Mouse (Mus musculus) hindbrain, embryonic 15.5 days (tissue): Measurements from ENCODE around the gene Mtcl1. TPM values are rescaled to one million over a fixed set of nuclear protein-coding genes. Genes with fewer than 3 reads are reported as not detected.

Source experiments
- ATAC-seq: fragments of 200-750 bp; cut with Nextera tagmentation; 2 replicates; pipeline ENCODE4 v1.8.0; 2017; ENCODE audit warnings: low read depth, moderate number of reproducible peaks, moderate TSS enrichment; ENCODE audit not compliant: low FRiP score
- H3K27ac ChIP-seq: fragments of 300-500 bp; sonication (generic); replicated peaks from 2 replicates; pipeline ENCODE4 v1.5.1; 2015; ENCODE audit warnings: mild to moderate bottlenecking, inconsistent platforms
- H3K27me3 ChIP-seq: fragments of 300-500 bp; sonication (generic); 2 replicates; pipeline ENCODE4 v1.6.1; 2015; ENCODE audit warnings: control low read depth, inconsistent platforms
- H3K36me3 ChIP-seq: fragments of 300-500 bp; sonication (generic); 2 replicates; pipeline ENCODE4 v1.6.1; 2015; ENCODE audit warnings: control low read depth, inconsistent platforms
- H3K4me1 ChIP-seq: fragments of 300-500 bp; sonication (generic); replicated peaks from 2 replicates; pipeline ENCODE4 v1.6.1; 2015; ENCODE audit warnings: control low read depth, inconsistent platforms
- H3K4me2 ChIP-seq: fragments of 300-500 bp; sonication (generic); 2 replicates; pipeline ENCODE4 v1.6.1; 2015; ENCODE audit warnings: moderate library complexity, mild to moderate bottlenecking, inconsistent platforms
- H3K4me3 ChIP-seq: fragments of 300-500 bp; sonication (generic); 2 replicates; pipeline ENCODE4 v1.5.1; 2015; ENCODE audit warnings: mild to moderate bottlenecking, inconsistent platforms
- H3K9ac ChIP-seq: fragments of 300-500 bp; sonication (generic); 2 replicates; pipeline ENCODE4 v1.6.1; 2015; ENCODE audit warnings: inconsistent platforms
- H3K9me3 ChIP-seq: fragments of 300-500 bp; sonication (generic); 2 replicates; pipeline ENCODE4 v1.6.1; 2016; ENCODE audit warnings: control low read depth, inconsistent platforms
- WGBS: fragments of 180-500 bp; shearing (Covaris S2); methylation state at CpG from one replicate; pipeline ENCODE4 v1.1.7; 2015; 5-methylcytosine and 5-hydroxymethylcytosine counted together
- polyA plus RNA-seq: library from polyadenylated mRNA; unstranded; fragments of >200 nt; fragmentation: Nextera tagmentation; extraction: Ambion mirVana; gene quantifications from 2 replicates; pipeline ENCODE4 v1.2.1, GENCODE M21; 2015

Mtcl1 gene
- polyA plus RNA-seq, 1 experiment from 2014 or later = 38.8 TPM

- H3K4me3 ChIP-seq = no peak overlapping the region
- 32% methylated on average over 4 of the region's 4 CpGs for WGBS
- no peaks in the 10 kb centered on the region for H3K9me3 ChIP-seq
- H3K4me1 ChIP-seq = peaks cover 34% of the 10 kb centered on the region
- H3K4me2 ChIP-seq = peak overlapping the region; percentile 50
- peak overlapping the region; percentile 66 for H3K27ac ChIP-seq
- 0 out of 2 replicates have a peak overlapping the region, but pooled peaks have one; percentile 14 for H3K9ac ChIP-seq
- no peaks in the 10 kb centered on the region for H3K36me3 ChIP-seq
- H3K27me3 ChIP-seq = no peaks in the 10 kb centered on the region
- no peak for ATAC-seq
Measured at GRCm38 (mm10) chr17:66417748-66418147, 31.8 kb downstream of the Mtcl1 start.

GRCm38 (mm10) chr17:66417329-66417728 lies 32.2 kb downstream of the Mtcl1 start:
- Histone ChIP-seq H3K4me3 (peak overlapping the region; percentile 17), H3K9me3 (no peaks in the 10 kb centered on the region), H3K9ac (no peak overlapping the region), H3K27ac (peak overlapping the region; percentile 66), H3K4me2 (peak overlapping the region; percentile 50), H3K4me1 (peaks cover 38% of the 10 kb centered on the region), H3K27me3 (no peaks in the 10 kb centered on the region), H3K36me3 (no peaks in the 10 kb centered on the region)
- ATAC-seq = peak; percentile 35; the same call in 1 of the 2 replicates
- WGBS = 20% methylated on average over 5 of the region's 5 CpGs

- peak overlapping the region; percentile 50 for H3K4me2 ChIP-seq
- H3K27ac ChIP-seq = peak overlapping the region; percentile 66
- H3K4me3 ChIP-seq = peak overlapping the region; percentile 17
- peak; percentile 78 for ATAC-seq
- no peaks in the 10 kb centered on the region for H3K36me3 ChIP-seq
- H3K9me3 ChIP-seq = no peaks in the 10 kb centered on the region
- whole genome bisulfite sequencing = 16% methylated on average over 14 of the region's 14 CpGs
- no peaks in the 10 kb centered on the region for H3K27me3 ChIP-seq
- peaks cover 42% of the 10 kb centered on the region for H3K4me1 ChIP-seq
- H3K9ac ChIP-seq = no peak overlapping the region
Measured at GRCm38 (mm10) chr17:66416841-66417313, 32.7 kb downstream of the Mtcl1 start.

DNA sequence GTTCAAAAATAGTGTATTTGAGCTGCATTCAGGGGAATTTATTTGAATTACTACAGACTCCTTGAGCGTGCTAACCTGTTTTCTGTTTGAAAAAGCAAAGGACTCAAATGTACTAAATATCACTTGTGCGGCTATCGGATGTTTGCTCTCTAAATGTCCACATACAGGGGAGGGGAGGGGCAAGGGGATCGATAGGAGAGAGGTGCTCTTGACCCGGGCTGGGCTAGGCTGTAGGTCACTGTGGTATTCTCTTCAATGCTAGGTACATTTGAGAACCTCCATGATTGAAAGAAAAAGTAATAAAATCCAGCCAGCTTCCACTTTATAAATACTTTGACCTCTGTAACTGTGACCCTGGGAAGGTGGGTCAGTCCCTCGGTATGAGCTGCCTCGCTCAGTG lies 33.1 kb downstream of the Mtcl1 start:
- Histone ChIP-seq H3K4me1 (peaks cover 47% of the 10 kb centered on the region), H3K27ac (peak overlapping the region; percentile 66), H3K4me3 (no peak overlapping the region), H3K36me3 (no peaks in the 10 kb centered on the region), H3K9me3 (no peaks in the 10 kb centered on the region), H3K9ac (no peak overlapping the region), H3K27me3 (no peaks in the 10 kb centered on the region), H3K4me2 (peak overlapping the region; percentile 50)
- WGBS = 52% methylated on average over 7 of the region's 7 CpGs
- ATAC-seq = peak; percentile 3; the same call in 1 of the 2 replicates

DNA sequence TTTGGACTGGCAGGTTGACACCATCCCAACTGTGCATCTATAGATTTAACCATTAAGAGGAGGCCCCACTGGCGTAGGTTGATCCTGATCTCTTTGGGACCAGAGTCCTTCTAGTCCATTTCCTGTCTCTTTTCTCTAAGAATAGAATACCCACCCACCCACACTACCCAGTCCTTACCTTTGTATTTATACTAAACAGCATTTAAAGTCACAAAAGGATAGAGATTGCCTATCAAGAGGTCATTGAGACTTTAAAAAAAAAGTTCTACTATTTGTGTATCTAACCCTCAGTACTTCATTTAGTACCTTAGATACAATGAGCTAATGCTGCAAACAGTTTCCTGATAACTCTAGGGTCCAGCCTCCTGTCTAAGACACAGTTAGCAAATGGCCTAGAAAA lies 35.2 kb downstream of the Mtcl1 start:
- Histone ChIP-seq H3K4me2 (no peak overlapping the region), H3K4me3 (no peak overlapping the region), H3K9ac (no peak overlapping the region), H3K27ac (no peak overlapping the region), H3K36me3 (0 out of 2 replicates have a peak, but pooled peaks cover 4% of the 10 kb centered on the region), H3K27me3 (no peaks in the 10 kb centered on the region), H3K4me1 (peaks cover 54% of the 10 kb centered on the region), H3K9me3 (no peaks in the 10 kb centered on the region)
- ATAC-seq = no peak
- 92% methylated on average over 1 of the region's 1 CpGs for WGBS

DNA sequence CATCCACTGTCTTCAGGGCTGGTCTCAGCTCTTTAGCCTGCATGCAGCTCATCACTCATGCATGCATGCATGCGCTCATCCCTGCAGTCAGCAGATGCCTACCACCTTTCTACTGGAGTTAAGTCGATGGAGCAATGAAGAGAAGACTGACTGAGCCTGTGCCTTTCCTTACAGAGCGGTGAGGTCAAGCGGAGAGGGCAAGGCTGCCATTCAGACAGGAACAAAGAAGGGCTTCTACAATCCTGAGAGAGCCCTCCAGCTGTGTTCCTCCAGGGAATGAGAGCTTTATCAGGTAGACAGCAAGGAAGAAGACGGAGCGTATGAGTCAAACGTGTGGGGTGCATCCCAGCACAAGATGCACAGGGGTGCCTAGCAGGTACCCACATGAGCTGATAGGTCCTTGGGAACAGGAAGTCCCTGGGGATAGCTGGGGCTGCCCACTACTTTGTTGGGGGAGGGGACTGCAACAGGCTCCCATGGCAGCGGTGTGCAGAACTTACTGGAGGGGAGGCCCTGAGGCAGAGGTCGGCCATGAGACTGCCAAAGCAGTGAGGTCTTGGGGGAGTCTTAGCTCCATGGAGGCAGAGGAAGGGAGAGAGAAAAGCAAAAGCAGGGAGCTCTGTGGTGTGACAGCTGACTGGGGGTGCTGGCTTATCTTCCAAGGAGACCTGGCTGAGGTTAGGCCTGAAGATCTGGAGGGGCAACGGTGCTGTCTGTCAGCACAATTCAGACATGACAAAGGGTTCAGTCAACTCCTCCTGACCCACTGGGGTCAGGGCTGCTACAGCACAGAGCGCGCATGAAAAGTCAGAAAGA lies 37.2 kb downstream of the Mtcl1 start:
- Histone ChIP-seq H3K9ac (0 out of 2 replicates have a peak overlapping the region, but pooled peaks have one; percentile 4), H3K27ac (no peak overlapping the region), H3K4me1 (peaks cover 43% of the 10 kb centered on the region), H3K9me3 (no peaks in the 10 kb centered on the region), H3K4me2 (no peak overlapping the region), H3K27me3 (no peaks in the 10 kb centered on the region), H3K4me3 (no peak overlapping the region), H3K36me3 (0 out of 2 replicates have a peak, but pooled peaks cover 4% of the 10 kb centered on the region)
- WGBS = 22% methylated on average over 12 of the region's 12 CpGs
- peak; percentile 24; the same call in 1 of the 2 replicates for ATAC-seq

GRCm38 (mm10) chr17:66410884-66411426 lies 38.6 kb downstream of the Mtcl1 start:
- H3K27ac ChIP-seq = no peak overlapping the region
- no peak overlapping the region for H3K4me2 ChIP-seq
- H3K9ac ChIP-seq = no peak overlapping the region
- no peak overlapping the region for H3K4me3 ChIP-seq
- H3K4me1 ChIP-seq = peaks cover 40% of the 10 kb centered on the region
- 81% methylated on average over 11 of the region's 11 CpGs for WGBS
- ATAC-seq = no peak
- no peaks in the 10 kb centered on the region for H3K27me3 ChIP-seq
- no peaks in the 10 kb centered on the region for H3K9me3 ChIP-seq
- 0 out of 2 replicates have a peak, but pooled peaks cover 4% of the 10 kb centered on the region for H3K36me3 ChIP-seq

DNA sequence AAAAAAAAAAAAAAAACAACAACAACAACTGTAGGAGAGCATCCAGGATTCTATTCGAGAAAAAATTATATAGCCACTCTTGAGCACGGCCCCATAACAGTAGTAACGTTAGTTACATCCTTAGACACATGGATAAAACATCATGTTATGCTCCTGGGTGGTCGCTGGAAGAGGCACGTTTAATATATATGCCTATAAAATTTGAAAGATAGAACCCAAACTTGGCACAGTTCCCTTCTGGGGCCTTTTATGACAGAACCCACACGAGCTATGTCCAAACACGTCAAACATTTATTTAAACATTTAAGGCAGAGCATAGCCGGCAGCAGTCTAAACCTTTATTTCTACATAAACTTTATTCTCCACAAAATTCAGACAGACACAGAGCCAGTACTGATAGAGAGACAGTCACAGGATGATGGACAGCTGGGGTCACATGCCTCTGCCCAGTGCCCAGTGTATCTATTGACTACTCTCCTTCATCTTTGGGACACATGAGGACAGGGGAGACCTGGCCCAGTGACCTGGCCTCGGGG lies 40.4 kb downstream of the Mtcl1 start:
- no peak overlapping the region for H3K9ac ChIP-seq
- H3K36me3 ChIP-seq = 0 out of 2 replicates have a peak, but pooled peaks cover 4% of the 10 kb centered on the region
- H3K27ac ChIP-seq = no peak overlapping the region
- no peaks in the 10 kb centered on the region for H3K9me3 ChIP-seq
- H3K27me3 ChIP-seq = no peaks in the 10 kb centered on the region
- H3K4me1 ChIP-seq = peaks cover 51% of the 10 kb centered on the region
- H3K4me3 ChIP-seq = no peak overlapping the region
- ATAC-seq = no peak
- WGBS = 77% methylated on average over 9 of the region's 9 CpGs
- no peak overlapping the region for H3K4me2 ChIP-seq

GRCm38 (mm10) chr17:66408400-66408799 lies 41.1 kb downstream of the Mtcl1 start:
- Histone ChIP-seq H3K4me1 (peaks cover 51% of the 10 kb centered on the region), H3K4me3 (no peak overlapping the region), H3K9ac (no peak overlapping the region), H3K27ac (no peak overlapping the region), H3K27me3 (no peaks in the 10 kb centered on the region), H3K36me3 (0 out of 2 replicates have a peak, but pooled peaks cover 4% of the 10 kb centered on the region), H3K9me3 (no peaks in the 10 kb centered on the region), H3K4me2 (no peak overlapping the region)
- WGBS = 88% methylated on average over 5 of the region's 5 CpGs
- ATAC-seq = no peak

DNA sequence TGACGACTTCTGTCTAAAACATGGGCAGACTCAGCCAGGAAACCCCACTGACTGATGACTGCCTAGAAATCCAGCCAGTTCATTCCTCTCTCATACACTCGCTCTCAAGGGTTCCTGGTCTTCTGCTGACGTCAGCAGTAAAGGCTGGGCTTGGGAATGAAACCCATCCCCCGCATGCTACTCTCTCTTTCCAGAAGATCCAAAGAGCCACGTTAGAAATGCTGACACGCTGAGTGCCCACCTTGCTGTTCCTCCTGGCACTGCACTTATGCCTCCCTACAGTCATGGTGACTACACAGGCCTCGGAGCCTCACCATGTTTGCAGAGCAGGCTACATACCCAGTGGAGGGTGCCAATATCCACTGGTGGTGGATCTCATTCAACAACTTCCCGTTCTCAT lies 41.7 kb downstream of the Mtcl1 start:
- Histone ChIP-seq H3K9ac (no peak overlapping the region), H3K4me3 (no peak overlapping the region), H3K36me3 (0 out of 2 replicates have a peak, but pooled peaks cover 4% of the 10 kb centered on the region), H3K27me3 (no peaks in the 10 kb centered on the region), H3K4me2 (no peak overlapping the region), H3K4me1 (peaks cover 54% of the 10 kb centered on the region), H3K9me3 (no peaks in the 10 kb centered on the region), H3K27ac (no peak overlapping the region)
- WGBS = 55% methylated on average over 8 of the region's 8 CpGs
- no peak for ATAC-seq

DNA sequence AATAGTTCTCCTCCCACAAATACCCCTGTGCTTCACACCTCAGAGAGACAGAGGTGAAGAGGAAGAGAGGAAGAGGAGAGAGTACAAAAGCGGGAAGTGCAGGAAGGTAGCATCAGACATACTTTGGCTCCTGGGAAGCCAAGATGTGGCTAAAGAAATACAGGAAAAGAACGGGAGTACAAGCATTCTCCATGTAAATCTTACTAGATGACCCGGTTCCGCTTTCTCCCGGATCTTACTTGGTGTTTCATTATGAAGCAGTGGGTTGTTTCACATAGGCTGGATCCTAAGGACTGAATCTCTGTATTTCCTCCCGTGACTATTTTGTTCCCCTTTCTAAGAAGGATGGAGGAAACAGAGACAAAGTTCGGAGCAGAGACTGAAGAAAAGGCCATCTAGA lies 43.9 kb downstream of the Mtcl1 start:
- Histone ChIP-seq H3K36me3 (0 out of 2 replicates have a peak, but pooled peaks cover 4% of the 10 kb centered on the region), H3K27me3 (no peaks in the 10 kb centered on the region), H3K4me2 (peak overlapping the region; percentile 28), H3K9ac (no peak overlapping the region), H3K4me3 (no peak overlapping the region), H3K9me3 (no peaks in the 10 kb centered on the region), H3K27ac (peak overlapping the region; percentile 30; the same call in 1 of the 2 replicates), H3K4me1 (peaks cover 51% of the 10 kb centered on the region)
- WGBS = 34% methylated on average over 7 of the region's 7 CpGs
- ATAC-seq = no peak
